Mouse (Mus musculus) retina, embryonic 14.5 days (tissue): ENCODE measurements around the gene Phactr3.

Source experiments
- DNase-seq: peaks from one replicate; pipeline ENCODE4 v3.0.0-alpha.2; 2015; ENCODE audit warnings: low spot score

Phactr3 gene

DNA sequence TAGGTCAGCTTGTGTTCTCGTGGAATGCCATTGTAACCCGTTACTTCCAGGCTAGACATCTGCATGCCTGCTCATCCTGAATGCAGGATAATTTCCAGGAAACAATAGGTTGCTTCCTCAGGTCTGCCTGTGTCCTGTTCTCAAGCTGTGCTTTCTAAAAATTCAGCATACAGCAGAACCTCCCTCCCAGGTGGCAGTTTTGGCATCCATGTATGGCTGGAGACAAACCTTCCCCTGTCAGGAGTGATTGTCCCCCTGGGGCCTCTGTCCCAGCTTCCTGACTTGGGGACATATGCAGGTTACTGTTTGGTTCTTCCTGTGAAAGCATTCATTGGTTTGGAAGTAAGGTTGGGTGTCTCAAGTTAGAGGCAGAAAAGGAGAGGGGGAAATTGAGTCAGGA lies 74.7 kb downstream of the Phactr3 start:
- no peak for DNase-seq

DNA sequence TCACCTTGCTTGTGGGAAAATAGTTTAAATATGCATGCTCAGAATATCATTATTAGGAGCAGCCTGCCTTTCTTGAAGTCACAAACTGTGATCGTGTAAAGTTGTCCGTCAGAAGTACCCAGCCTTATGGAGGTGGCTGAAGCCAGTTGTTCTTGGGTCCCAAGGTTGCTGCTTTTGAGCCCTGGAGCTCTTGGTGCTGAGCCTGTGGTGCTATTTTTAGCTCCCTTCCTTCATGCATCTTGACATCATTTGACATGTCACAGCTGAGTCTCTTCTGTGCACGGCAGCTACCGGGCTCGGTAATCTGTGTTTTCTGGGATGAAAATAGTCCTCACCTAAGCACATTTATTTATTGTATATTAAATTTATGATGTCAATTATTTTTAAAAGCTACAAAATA lies 76.1 kb downstream of the Phactr3 start:
- DNase-seq, result peak; percentile 28

DNA sequence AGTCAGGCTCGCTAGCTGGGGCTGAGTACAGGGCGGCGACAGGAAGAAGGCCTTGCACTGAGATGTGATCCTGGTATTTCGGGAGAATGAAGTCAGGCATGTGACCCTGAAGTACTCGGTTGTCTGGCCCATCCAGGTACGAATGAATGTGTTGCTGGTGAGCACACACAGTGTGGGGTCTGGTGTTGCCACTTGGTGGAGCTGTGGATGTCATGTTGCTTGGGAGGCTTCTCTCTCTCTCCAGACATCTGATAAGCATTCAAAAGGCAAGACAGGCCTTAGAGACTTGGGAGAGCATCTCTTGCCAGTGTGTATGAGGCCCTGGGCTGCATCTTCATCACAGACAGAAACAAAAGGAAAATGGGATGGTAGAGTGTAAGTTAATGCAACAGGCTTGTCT lies 77.3 kb downstream of the Phactr3 start:
- no peak for DNase-seq

DNA sequence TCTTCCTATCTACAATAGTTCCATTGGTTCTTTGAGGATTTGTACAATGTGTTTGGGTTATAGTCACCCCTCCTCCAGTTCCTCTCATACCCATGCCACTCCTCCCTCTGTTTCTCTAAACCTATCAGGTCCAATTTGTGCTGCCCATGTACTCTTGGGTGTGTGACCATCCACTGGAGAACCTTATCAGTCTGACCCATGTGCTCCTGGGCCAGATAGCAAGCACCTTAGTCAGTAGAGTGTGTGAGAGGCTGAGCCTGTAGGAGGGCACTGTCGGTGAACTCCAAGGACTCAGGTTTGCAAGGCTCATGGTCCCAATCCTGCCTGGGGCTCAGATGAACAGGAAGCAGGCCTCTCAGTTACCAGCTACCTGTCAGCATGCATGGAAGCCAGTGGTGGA lies 78.8 kb downstream of the Phactr3 start:
- no peak for DNase-seq

DNA sequence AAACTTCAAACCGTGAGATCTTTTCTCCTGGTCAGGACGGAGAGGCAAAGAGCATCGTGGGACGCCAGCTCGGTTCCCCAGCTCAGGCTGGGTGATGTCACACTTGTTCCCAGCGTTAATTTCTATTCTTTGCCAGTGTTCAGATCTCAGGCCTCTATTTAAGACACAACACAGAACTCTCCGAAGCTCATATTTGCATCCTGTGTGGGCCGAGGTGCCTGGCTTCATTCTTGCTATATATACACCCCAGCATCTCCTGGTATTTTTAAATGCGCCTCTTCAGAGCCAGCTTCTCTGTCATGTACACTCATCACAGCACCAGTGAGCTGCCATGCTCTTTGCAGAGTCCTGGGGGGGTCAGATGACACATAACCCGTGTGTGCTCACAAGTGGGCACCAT lies 85.7 kb downstream of the Phactr3 start:
- DNase-seq, result no peak

DNA sequence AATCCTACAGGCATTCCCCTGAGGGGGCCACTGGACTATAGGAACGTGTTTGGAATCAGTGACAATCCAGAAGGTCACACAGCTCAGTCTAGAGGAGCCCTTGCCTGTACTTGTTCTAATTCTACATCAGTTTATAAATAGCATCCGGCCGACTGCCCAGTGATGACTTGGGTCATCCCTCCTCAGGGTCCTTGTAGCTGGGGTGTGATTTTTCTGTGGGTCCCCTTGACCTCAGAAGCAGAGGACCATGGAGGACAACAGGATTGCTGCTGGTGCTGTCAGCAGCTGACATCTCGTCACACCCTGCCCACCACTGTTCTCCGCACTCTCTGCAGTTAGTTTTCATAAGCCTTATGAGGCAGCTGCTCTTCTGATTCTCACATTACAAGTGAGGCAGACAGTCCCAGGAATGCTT lies 89.4 kb downstream of the Phactr3 start:
- DNase-seq, result no peak

DNA sequence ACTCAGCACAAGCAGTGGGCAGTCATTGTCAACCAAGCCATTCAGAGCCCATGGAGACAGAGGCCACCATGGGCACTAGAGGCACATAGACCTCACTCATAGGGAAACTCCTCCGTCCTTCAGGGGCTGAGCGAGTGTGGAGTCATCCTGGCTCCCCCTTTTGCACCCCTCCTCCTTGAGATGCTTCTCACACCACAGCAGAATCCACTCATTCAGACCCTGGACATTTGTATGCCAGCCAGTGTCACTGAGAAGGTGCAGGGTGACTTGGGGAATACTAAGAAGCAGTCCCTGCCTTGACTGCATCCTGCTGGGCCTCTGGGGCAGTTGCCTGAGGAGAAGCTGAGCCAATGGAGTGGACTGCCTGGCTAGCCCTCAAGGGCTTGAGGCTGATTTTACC lies 95.1 kb downstream of the Phactr3 start:
- no peak for DNase-seq

DNA sequence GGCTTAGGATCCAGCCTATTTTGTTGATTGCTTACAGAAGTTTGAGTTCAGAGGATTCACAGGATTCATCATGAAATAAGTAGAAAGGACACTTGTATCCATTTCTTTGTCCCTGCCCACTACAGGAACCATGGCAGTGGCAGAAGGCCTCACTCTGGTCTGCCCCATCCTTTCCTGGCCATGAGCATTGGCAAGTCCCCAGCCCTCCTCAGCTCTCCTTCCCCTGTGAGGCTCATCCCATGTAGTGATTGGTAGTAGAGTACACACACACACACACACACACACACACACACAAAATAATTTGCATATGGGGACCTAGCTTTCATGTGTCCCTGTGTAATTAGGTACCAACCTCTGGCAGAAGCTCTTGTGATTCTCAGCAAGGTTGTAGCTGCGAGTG lies 95.8 kb downstream of the Phactr3 start:
- DNase-seq, result no peak

DNA sequence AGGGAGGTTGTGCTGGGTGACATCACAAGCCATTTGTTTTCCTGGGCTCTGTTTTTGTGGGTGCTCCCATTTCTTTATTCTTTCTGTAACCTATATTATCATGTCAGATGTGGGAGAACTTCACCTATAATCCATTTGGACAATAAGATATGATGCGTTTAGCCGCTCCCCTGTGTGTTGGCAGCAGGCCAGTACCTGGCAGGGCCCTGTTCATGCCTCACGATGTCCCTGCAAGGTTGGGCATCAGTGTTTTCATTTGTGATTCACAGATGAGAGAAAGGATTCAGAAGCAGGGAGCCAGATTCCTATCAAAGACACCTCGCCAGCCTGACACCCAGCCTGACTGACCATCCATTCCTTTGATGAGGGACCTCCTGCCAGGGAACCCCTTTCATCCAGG lies 99.7 kb downstream of the Phactr3 start:
- DNase-seq, result no peak

DNA sequence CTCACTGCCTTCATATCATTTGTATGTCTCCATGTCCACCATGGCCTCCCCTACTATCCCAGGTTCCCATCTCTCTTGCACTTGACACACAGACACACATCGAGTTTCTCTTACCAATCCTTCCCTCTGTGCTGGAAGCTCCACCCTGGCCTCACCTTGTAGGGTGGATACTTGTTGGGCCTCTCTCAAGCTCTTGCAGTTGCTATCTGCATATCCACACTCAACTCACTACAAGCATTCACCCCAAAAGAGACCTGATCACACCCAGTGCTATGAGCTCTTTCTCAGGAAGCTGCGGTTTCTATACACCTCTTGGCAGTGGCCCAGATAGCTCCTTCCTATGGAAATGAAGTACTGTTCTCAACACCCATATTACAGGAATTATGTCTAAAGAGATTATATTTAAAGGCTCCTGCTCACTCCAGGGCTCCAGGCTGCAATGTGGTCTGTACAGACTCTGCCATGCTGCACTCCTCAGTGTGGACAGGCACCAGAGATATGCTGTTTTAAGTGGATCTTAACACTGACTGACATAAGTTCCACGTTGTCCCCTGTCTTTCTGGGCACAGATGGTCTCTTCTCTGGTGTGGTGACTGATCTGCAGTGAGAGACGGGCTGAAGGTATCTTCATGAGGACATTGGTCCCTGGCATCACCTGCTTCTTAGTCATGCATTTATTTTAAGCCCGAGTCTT lies 100.8 kb downstream of the Phactr3 start:
- no peak for DNase-seq

DNA sequence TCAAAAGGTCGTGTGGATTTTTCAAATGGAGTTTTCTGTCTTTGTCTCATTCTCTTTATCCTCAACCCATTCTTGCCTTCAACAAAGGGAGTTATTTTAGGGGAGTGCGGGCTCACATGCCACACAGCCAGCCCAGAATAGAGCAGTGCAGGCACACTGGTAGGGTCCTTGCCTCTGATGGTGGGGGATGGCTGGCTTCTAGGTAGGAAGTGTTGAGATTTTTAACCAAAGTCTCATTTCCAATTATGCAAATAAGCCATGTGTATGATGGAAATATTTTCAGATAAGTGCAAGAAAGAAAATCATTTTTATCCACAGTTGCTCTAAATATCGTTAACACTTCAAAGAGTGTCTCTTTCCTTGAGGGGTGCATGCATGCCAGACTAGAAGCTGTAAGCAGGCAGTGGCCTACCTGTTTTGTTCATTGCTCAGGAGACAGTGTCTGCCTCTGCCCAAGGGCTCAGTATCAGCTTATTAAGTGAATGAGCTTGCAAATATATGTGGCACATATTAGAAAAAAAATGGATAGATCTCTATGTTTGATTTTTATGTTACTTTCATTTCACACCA lies 101.5 kb downstream of the Phactr3 start:
- DNase-seq, result no peak

DNA sequence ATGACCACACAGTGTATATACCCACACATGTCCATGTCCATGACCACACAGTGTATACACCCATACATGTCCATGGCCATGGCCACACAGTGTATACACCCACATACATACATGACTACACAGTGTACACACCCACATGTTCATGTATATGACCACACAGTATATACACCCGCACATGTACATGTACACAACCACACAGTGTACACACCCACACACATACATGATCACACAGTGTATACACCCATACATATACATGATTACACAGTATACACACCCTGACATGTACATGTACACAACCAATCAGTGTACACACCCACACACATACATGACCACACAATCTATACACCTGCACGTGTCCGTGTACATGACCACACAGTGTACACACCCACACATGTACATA lies 102.2 kb downstream of the Phactr3 start:
- no peak for DNase-seq

DNA sequence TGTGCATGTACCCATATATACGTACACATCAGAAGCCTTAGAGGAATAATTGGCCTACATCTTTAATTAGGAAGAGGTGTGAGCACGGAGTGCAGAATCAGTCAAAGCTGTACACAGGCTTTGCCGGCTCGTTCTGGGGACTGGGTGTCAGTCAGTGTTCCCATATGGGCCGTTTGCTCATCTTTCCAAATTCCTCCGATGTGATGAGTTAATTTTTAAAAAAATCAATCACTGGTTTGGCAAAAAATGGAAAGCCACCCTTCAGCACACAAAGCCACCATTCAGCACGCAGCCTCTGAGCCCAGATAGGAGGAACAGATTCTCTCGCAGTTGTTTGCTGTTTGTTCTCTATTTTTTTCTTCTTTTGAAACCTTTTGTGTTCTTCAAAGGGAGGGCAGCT lies 110.5 kb downstream of the Phactr3 start:
- DNase-seq, result no peak

DNA sequence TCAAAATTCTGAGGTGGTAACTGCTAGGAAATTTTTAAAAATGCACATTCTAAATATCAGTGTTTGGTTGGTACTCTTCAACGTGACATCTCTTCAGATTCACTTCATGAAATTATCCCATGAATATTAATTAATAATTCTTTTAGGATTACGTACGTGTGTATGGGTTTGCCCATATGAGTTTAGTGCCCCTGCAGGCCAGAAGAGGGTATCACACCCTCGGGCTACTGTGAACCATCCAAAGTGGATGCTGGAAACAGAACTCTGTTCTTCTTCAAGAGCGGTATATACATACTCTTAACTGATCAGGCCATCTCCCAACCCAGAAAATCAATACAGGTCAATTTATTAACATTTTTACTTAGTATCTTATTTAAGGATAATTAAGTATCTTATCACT lies 114.7 kb downstream of the Phactr3 start:
- DNase-seq, result no peak

DNA sequence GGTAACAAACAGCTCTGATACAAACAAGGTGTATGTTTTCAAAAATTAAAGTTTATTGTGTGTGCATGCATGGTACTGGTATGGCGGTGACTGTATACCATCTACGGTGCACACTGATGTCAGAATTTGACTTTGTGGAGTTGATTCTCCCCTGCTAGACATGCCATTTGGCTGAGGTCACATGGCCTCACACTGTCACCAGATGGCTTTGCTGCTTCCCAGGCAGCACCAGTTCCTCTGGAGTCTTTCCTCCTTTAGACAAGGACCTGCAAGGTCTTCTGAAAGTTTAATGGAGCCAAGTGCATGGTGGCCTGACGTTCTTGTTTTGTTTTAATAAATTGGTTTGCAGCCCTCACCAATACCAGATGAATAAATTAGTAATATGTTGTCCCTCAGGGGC lies 118.3 kb downstream of the Phactr3 start:
- DNase-seq, result no peak

DNA sequence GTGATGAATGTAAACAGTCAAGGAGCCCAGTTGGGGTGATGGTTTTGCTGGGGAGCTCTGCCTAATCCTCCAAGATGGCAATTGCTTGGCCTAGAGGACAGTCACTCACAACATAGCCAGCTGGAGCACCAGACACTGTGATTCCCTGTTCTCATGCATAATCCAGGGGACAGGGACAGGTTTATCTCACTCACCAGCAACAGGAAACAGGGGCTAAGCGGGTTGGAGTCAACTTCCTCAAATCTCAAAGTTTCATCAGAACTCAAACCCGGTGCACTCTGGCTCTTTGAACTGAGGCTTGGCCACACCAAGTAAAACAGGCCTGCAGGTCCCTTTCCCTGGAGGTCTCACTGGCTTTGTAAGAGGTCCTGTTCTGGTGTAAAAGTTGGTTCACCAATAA lies 119.7 kb downstream of the Phactr3 start:
- DNase-seq, result no peak

DNA sequence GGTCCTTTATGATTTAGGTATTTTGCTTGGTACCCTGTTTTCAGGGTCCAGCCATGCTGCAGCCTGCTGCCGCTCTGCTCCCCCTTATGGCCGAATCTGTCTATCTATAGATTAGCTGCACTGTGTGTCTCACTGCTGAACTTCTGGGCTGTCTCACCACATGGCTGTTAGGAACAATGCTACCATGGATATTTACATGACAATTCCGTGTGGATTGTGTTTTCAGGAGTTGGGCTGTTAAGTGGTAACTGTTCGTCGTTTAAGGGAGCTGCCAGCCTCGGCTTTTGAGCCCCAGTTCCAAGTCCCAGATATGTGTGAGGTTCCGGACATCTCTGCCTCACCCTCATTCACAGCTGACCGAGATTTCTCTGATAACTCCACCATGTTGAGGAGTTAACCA lies 122.1 kb downstream of the Phactr3 start:
- no peak for DNase-seq

DNA sequence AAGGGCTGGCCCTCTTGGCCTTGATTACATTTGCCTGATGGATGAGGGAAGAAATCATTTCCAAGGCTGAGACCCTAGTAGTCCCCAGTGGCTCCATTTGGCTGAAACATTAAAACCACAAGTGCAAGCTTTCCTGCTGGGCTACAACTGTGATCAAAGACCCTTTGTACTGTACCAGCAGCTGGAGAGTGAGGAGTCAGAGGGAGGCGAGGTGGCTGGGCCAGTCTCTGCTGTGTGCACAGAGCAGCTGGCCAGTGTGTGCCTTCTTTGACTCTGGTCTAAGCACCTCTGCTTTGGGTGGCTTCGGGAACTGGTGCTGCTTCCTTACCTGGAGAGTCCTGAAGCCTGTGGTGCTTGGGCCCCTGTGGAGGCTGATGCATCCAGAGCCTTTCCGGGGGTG lies 122.6 kb downstream of the Phactr3 start:
- no peak for DNase-seq

DNA sequence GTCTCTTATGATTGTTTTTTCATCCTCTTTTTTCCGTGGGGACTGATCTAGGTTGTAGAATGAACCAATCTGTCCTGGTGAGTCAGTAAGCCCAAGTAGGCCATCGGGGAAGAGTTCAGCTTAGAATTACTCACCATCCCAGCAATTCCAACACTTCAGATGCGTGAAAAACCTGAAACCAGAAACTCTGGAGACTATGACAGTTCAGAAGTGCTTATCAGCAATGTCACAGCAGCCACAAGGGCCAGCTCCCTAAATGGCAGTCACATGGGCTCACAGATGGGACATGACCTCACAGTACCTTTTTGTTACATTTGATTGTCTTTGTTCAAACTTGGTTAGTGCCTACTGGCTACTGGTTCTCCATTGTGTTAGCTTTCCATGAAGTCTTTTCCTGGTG lies 124.2 kb downstream of the Phactr3 start:
- no peak for DNase-seq

DNA sequence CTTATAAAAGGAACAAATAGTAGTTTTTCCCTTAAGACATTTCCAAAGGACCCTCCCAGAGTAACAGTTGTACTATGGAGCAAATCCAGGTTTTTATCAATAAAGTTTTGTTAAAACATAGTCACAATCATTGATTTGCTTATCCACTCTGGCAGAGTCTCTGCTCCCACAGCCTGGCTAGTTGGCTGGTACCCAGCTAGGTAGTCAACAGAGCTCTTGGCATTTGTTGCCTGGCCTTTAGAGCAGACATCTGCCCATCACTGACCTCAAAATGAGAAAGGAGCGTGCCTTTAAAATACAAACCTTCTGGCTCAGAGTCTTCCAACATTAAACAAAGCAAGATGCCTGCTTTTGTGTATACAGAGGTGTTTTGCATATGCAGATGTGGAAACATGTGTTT lies 126.1 kb downstream of the Phactr3 start:
- DNase-seq, result no peak

DNA sequence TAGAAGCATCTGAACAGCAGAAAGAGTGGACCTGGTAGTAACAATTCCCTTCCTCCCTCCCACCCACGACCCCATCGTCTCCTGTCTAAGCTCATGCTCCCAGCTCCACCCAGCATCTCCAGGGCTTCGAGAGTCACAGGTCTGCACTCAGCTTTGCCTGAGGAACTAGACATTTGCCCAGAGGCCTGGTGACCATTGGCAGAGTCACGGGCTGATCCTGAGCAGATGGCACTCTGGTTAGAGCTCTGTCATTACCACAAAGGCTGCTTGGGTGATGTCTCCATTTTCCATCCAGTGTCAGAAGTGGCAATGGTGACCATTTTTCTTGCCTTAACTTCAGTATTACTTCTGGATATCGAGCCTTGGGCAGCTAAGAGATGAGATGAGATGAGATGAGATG lies 127.1 kb downstream of the Phactr3 start:
- DNase-seq, result no peak

DNA sequence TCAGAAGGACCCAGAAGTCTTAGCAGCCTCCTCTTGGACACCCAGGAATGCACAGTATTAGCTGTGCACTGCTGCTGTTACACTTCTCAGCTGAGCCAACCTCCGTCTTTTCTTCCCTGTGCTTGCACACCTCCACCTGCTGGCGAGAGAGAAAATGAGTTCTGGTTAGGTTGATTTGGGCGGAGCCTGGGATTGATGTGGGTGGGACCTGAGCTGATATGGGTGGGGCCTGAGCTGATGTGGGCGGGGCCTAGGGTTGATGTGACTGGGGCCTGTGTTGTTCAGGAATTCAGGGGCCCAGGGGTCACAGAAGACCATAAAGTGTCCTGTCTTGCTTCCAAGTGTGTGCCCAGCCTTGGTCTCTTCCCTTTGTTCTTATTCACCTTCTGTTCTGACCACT lies 128.0 kb downstream of the Phactr3 start:
- no peak for DNase-seq

DNA sequence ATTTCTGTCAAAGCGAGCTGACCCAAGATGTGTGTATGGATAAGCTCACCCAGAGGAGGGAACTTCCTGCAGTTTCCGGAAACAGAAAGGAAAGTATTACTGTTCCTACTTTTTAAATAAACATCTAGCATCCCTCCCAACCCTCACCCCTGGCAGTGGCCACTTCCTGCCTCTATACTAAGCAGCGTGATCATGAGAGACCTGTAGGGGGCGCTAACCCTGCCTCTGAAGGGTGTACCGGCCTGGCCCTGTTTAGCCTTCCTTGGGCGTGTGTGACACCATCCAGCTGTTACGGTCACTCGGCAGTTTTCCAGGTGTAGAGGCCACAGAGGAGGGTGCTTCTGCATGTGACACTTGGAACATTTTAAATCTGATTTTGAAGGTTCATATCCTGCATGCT lies 128.5 kb downstream of the Phactr3 start:
- DNase-seq, result no peak

DNA sequence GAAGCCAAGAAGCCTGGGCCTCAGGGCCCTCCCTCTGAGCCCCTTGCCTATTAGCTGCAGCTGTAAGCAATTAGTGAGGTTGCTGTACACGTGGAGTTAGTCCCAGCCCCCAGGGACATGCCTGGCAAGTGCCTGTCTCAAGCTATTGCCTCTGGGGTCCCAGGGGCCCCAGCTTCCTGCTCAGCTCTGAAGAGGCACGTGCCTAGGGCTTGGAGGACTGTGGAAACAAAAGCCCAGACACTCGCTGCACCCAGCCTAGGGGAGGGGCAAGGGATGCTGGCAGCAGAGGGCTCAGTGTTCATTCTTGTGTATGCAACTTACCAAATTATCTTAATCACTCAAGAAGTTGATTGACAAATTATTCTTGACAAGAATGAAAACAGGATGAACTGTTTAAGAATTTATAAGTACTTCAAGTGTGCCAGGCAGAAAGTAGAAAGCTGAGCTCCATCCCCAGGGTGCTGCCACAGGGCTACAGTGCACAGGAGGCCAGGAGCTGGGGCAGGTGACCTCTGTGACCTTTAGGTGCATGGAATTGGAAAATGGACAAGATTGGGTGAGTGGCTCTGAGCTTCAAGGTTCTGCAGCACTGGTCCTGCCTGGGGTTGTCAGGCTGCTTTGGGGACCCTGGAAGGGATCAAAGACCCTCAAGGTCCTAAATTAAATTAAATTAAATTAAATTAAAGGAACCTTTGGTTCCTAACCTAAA lies 138.5 kb downstream of the Phactr3 start:
- peak; percentile 83 for DNase-seq
